Mouse (Mus musculus) lung, embryonic 16.5 days (tissue): ENCODE results near the gene Igll1. TPM values are rescaled to one million over a fixed set of nuclear protein-coding genes. Genes with fewer than 3 reads are reported as not detected.

Experiments
- polyA plus RNA-seq: library from polyadenylated mRNA; unstranded; fragments of >200 nt; fragmentation: Nextera tagmentation; extraction: Ambion mirVana; gene quantifications from 2 replicates; pipeline ENCODE4 v1.2.1, GENCODE M21; 2015

Igll1 gene
- polyA plus RNA-seq, 1 experiment from 2014 or later, result 0.41 TPM

Other genes with a start within 250 kb of the Igll1 start
- not detected in 2 replicates for gene Olfr19, start 187.6 kb downstream of the Igll1 start, polyA plus RNA-seq
- 8.3 and 11.8 TPM in 2 replicates for gene Spag6l, start 34.5 kb downstream of the Igll1 start, polyA plus RNA-seq
- gene Top3b, start 6.8 kb upstream of the Igll1 start, polyA plus RNA-seq, result 64.1 and 69.5 TPM in 2 replicates
- 2.6 and 4.7 TPM in 2 replicates for gene Vpreb1, start 6.9 kb upstream of the Igll1 start, polyA plus RNA-seq
- gene Ppm1f, start 32.5 kb upstream of the Igll1 start, polyA plus RNA-seq, result 37.2 and 38.2 TPM in 2 replicates
- 146 and 150 TPM in 2 replicates for gene Mapk1, start 119.4 kb upstream of the Igll1 start, polyA plus RNA-seq
- 20.3 and 23.2 TPM in 2 replicates for gene Ypel1, start 205.7 kb upstream of the Igll1 start, polyA plus RNA-seq
- 143 and 146 TPM in 2 replicates for gene Ppil2, start 247.3 kb upstream of the Igll1 start, polyA plus RNA-seq